Mouse (Mus musculus): ENCODE data around the gene Eomes.

- TF ChIP-seq CTCF (IDR thresholded peaks at IDR 0.05; ENCODE audit: extremely low read depth, insufficient read depth, insufficient read length, insufficient replicate concordance) (no peak), POLR2A (IDR thresholded peaks at IDR 0.05; ENCODE audit: low read depth, low read length) (no peak)
These were observed 9.0 kb downstream of the Eomes start for GRCm38 (mm10) chr9:118487096-118487395.

All from spleen, adult 2 months (tissue).